Mouse (Mus musculus) retina, postnatal 1 day (tissue): ENCODE results near the gene Ccdc80.

Experiments used
- DNase-seq: peaks from one replicate; pipeline ENCODE4 v3.0.0-alpha.2; 2012

The Ccdc80 gene

GRCm38 (mm10) chr16:45093137-45093731, at the start of gene Ccdc80:
Gene Ccdc80 (plus strand): TSS chr16:45093402.
- no peak for DNase-seq

- no peak for DNase-seq
These were observed 48.4 kb upstream of the Ccdc80 start for GRCm38 (mm10) chr16:45044844-45045243.

GRCm38 (mm10) chr16:45057222-45057621, 36.0 kb upstream of the Ccdc80 start:
- no peak for DNase-seq

GRCm38 (mm10) chr16:45057922-45058321, 35.3 kb upstream of the Ccdc80 start:
- DNase-seq = no peak

GRCm38 (mm10) chr16:45061140-45061539, 32.1 kb upstream of the Ccdc80 start:
- no peak for DNase-seq

GRCm38 (mm10) chr16:45070383-45071083, 22.7 kb upstream of the Ccdc80 start:
- no peak for DNase-seq

GRCm38 (mm10) chr16:45071424-45071823, 21.8 kb upstream of the Ccdc80 start:
- DNase-seq = no peak

GRCm38 (mm10) chr16:45077517-45078080, 15.6 kb upstream of the Ccdc80 start:
- no peak for DNase-seq

GRCm38 (mm10) chr16:45079322-45079721, 13.9 kb upstream of the Ccdc80 start:
- DNase-seq = no peak

- no peak for DNase-seq
These were observed 4.4 kb upstream of the Ccdc80 start for GRCm38 (mm10) chr16:45088842-45089241.

- peak; percentile 83 for DNase-seq
These were observed 3.2 kb upstream of the Ccdc80 start for GRCm38 (mm10) chr16:45090005-45090404.

GRCm38 (mm10) chr16:45094136-45094756, 1.0 kb downstream of the Ccdc80 start:
- peak; percentile 39 for DNase-seq

GRCm38 (mm10) chr16:45095030-45095429, 1.8 kb downstream of the Ccdc80 start:
- DNase-seq = no peak

- no peak for DNase-seq
These were observed 2.6 kb downstream of the Ccdc80 start for GRCm38 (mm10) chr16:45095561-45096482.

GRCm38 (mm10) chr16:45097467-45097866, 4.3 kb downstream of the Ccdc80 start:
- DNase-seq = no peak

GRCm38 (mm10) chr16:45098186-45098885, 5.1 kb downstream of the Ccdc80 start:
- DNase-seq = no peak

- no peak for DNase-seq
These were observed 5.6 kb downstream of the Ccdc80 start for GRCm38 (mm10) chr16:45098886-45099210.

GRCm38 (mm10) chr16:45100892-45101291, 7.7 kb downstream of the Ccdc80 start:
- no peak for DNase-seq

GRCm38 (mm10) chr16:45104993-45105392, 11.8 kb downstream of the Ccdc80 start:
- no peak for DNase-seq

- no peak for DNase-seq
These were observed 15.1 kb downstream of the Ccdc80 start for GRCm38 (mm10) chr16:45108203-45108878.

GRCm38 (mm10) chr16:45110498-45110897, 17.3 kb downstream of the Ccdc80 start:
- DNase-seq = no peak

- DNase-seq = no peak
These were observed 24.0 kb downstream of the Ccdc80 start for GRCm38 (mm10) chr16:45117200-45117599.
